Mouse (Mus musculus): ENCODE results near the gene Rlf. TPM values are rescaled to one million over a fixed set of nuclear protein-coding genes. Genes with fewer than 3 reads are reported as not detected.
A peak's percentile ranks its signal among the peaks of the same experiment; 100 is the strongest.
"Not testable (repeated sequence)": the region's sequence is repeated elsewhere in the genome, so short reads cannot be mapped to it uniquely, and the experiment has no call there.

Gene Rlf
- polyA plus RNA-seq, 1 experiment from 2014 or later, result 26.2 TPM

GRCm38 (mm10) chr4:121192306-121192705, 22.6 kb downstream of the Rlf start:
- Histone ChIP-seq H3K4me3 (ENCODE audit: low read length) (no peak overlapping the region), H3K4me2 (replicated peaks; ENCODE audit: low read depth, low read length) (no peak overlapping the region), H3K27me3 (ENCODE audit: control insufficient read depth, insufficient read depth, low read length) (no peaks in the 10 kb centered on the region), H3K9me3 (ENCODE audit: control insufficient read depth, low read length) (no peaks in the 10 kb centered on the region), H3K27ac (ENCODE audit: low read depth, low read length) (no peak overlapping the region), H3K4me1 (ENCODE audit: control insufficient read depth, insufficient read depth, low read length) (no peaks in the 10 kb centered on the region), H3K36me3 (ENCODE audit: control insufficient read depth, insufficient read depth, low read length) (peaks cover 17% of the 10 kb centered on the region; the same call in 1 of the 2 replicates), H3K9ac (ENCODE audit: low read depth, low read length) (no peak overlapping the region)
- ATAC-seq (ENCODE audit: low FRiP score, low TSS enrichment), result no peak
- 95% methylated on average over 2 of the region's 2 CpGs for WGBS

GRCm38 (mm10) chr4:121189341-121189740, 25.5 kb downstream of the Rlf start:
- WGBS, result 84% methylated on average over 3 of the region's 3 CpGs

DNA sequence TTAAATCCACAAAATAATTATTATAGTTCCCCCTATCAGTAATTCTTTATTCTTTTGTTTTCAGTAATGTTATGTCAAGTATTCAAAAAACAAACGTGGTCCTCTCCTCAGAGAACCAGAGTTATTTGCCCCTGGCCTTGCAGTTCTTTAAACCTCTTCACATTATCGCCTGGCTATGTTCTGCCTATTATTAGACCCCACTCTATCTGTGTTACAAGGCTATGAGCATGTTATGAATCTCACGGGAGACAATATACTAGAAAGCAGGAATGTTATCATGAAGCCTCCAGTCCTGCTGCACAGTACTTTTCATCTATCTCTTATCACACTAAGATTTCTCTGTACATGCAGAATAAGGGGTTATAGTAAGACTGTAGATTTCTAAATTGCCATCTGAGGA, 35.2 kb downstream of the Rlf start:
- 92% methylated on average over 3 of the region's 3 CpGs for WGBS
- Histone ChIP-seq H3K4me2 (replicated peaks; ENCODE audit: low read depth, low read length) (no peak overlapping the region), H3K27ac (ENCODE audit: low read depth, low read length) (no peak overlapping the region), H3K9ac (ENCODE audit: low read depth, low read length) (no peak overlapping the region), H3K4me3 (ENCODE audit: low read length) (no peak overlapping the region), H3K27me3 (ENCODE audit: control insufficient read depth, insufficient read depth, low read length) (no peaks in the 10 kb centered on the region), H3K36me3 (ENCODE audit: control insufficient read depth, insufficient read depth, low read length) (peaks cover 22% of the 10 kb centered on the region), H3K4me1 (ENCODE audit: control insufficient read depth, insufficient read depth, low read length) (no peaks in the 10 kb centered on the region), H3K9me3 (ENCODE audit: control insufficient read depth, low read length) (peaks cover 4% of the 10 kb centered on the region; the same call in 1 of the 2 replicates)
- no peak for ATAC-seq (ENCODE audit: low FRiP score, low TSS enrichment)

More at GRCm38 (mm10) chr4:121189341-121189740, 25.5 kb downstream of the Rlf start:
- H3K4me3 ChIP-seq (ENCODE audit: low read length), result no peak overlapping the region
- H3K9ac ChIP-seq (ENCODE audit: low read depth, low read length), result no peak overlapping the region
- H3K36me3 ChIP-seq (ENCODE audit: control insufficient read depth, insufficient read depth, low read length), result peaks cover 29% of the 10 kb centered on the region; the same call in 1 of the 2 replicates
- no peaks in the 10 kb centered on the region for H3K4me1 ChIP-seq (ENCODE audit: control insufficient read depth, insufficient read depth, low read length)
- H3K27ac ChIP-seq (ENCODE audit: low read depth, low read length), result no peak overlapping the region
- H3K4me2 ChIP-seq (replicated peaks; ENCODE audit: low read depth, low read length), result no peak overlapping the region
- no peaks in the 10 kb centered on the region for H3K27me3 ChIP-seq (ENCODE audit: control insufficient read depth, insufficient read depth, low read length)
- no peaks in the 10 kb centered on the region for H3K9me3 ChIP-seq (ENCODE audit: control insufficient read depth, low read length)
- ATAC-seq (ENCODE audit: low FRiP score, low TSS enrichment), result no peak

- no peak for ATAC-seq (ENCODE audit: low FRiP score, low TSS enrichment)
- 95% methylated on average over 2 of the region's 2 CpGs for WGBS
Measured at GRCm38 (mm10) chr4:121167656-121168055, 47.2 kb downstream of the Rlf start.

DNA sequence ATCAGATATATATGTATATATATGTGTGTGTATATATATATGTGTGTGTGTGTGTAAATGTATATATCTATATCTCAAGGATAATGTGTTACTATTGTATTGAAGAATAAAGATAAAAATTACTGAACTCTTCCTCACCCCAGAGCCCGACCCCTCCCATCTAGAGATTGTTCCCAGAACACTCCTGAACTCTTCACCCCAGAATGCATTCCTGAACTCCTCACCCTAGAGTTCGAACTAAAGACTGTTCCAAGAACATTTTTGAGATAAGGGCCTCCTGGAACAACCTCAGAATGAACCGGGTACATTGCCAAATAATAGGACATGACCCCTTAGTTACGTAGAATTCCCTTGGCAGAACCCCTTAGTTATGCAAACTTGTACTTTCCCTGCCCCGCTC, 48.2 kb downstream of the Rlf start:
- H3K9ac ChIP-seq (ENCODE audit: low read depth, low read length); H3K27ac ChIP-seq (ENCODE audit: low read depth, low read length); H3K27me3 ChIP-seq (ENCODE audit: control insufficient read depth, insufficient read depth, low read length); ATAC-seq (ENCODE audit: low FRiP score, low TSS enrichment); H3K4me2 ChIP-seq (replicated peaks; ENCODE audit: low read depth, low read length); H3K9me3 ChIP-seq (ENCODE audit: control insufficient read depth, low read length); H3K4me3 ChIP-seq (ENCODE audit: low read length); H3K4me1 ChIP-seq (ENCODE audit: control insufficient read depth, insufficient read depth, low read length): not testable (repeated sequence)
- 88% methylated on average over 3 of the region's 5 CpGs for WGBS
- peaks cover 63% of the 10 kb centered on the region for H3K36me3 ChIP-seq (ENCODE audit: control insufficient read depth, insufficient read depth, low read length)

More at GRCm38 (mm10) chr4:121167656-121168055, 47.2 kb downstream of the Rlf start:
- Histone ChIP-seq H3K27ac (ENCODE audit: low read depth, low read length) (no peak overlapping the region), H3K9me3 (ENCODE audit: control insufficient read depth, low read length) (peaks cover 3% of the 10 kb centered on the region; the same call in 1 of the 2 replicates), H3K36me3 (ENCODE audit: control insufficient read depth, insufficient read depth, low read length) (peaks cover 60% of the 10 kb centered on the region), H3K4me1 (ENCODE audit: control insufficient read depth, insufficient read depth, low read length) (no peaks in the 10 kb centered on the region), H3K4me3 (ENCODE audit: low read length) (no peak overlapping the region), H3K27me3 (ENCODE audit: control insufficient read depth, insufficient read depth, low read length) (no peaks in the 10 kb centered on the region), H3K9ac (ENCODE audit: low read depth, low read length) (no peak overlapping the region), H3K4me2 (replicated peaks; ENCODE audit: low read depth, low read length) (no peak overlapping the region)

- H3K36me3 ChIP-seq (ENCODE audit: control insufficient read depth, insufficient read depth, low read length), result peaks cover 38% of the 10 kb centered on the region
- WGBS, result 98% methylated on average over 2 of the region's 2 CpGs
- no peak for ATAC-seq (ENCODE audit: low FRiP score, low TSS enrichment)
- H3K4me3 ChIP-seq (ENCODE audit: low read length), result no peak overlapping the region
- H3K27ac ChIP-seq (ENCODE audit: low read depth, low read length), result no peak overlapping the region
- H3K4me2 ChIP-seq (replicated peaks; ENCODE audit: low read depth, low read length), result no peak overlapping the region
- H3K27me3 ChIP-seq (ENCODE audit: control insufficient read depth, insufficient read depth, low read length), result no peaks in the 10 kb centered on the region
- no peaks in the 10 kb centered on the region for H3K9me3 ChIP-seq (ENCODE audit: control insufficient read depth, low read length)
- no peaks in the 10 kb centered on the region for H3K4me1 ChIP-seq (ENCODE audit: control insufficient read depth, insufficient read depth, low read length)
- H3K9ac ChIP-seq (ENCODE audit: low read depth, low read length), result no peak overlapping the region
Measured at GRCm38 (mm10) chr4:121163501-121164030, 51.3 kb downstream of the Rlf start.

- Histone ChIP-seq H3K9me3 (ENCODE audit: control insufficient read depth, low read length) (no peaks in the 10 kb centered on the region), H3K4me2 (replicated peaks; ENCODE audit: low read depth, low read length) (no peak within 1 kb of the TSS)
Measured at GRCm38 (mm10) chr4:121109126-121109525, 105.8 kb downstream of the Rlf start, which contains the start of gene Tmco2. Gene Tmco2 (minus strand): TSS chr4:121109226.

GRCm38 (mm10) chr4:121103304-121103703, 111.6 kb downstream of the Rlf start:
- H3K36me3 ChIP-seq (ENCODE audit: control insufficient read depth, insufficient read depth, low read length), result no peaks in the 10 kb centered on the region
- WGBS, result 89% methylated on average over 4 of the region's 4 CpGs
- no peak overlapping the region for H3K4me2 ChIP-seq (replicated peaks; ENCODE audit: low read depth, low read length)
- no peaks in the 10 kb centered on the region for H3K9me3 ChIP-seq (ENCODE audit: control insufficient read depth, low read length)
- no peak overlapping the region for H3K9ac ChIP-seq (ENCODE audit: low read depth, low read length)
- no peak for ATAC-seq (ENCODE audit: low FRiP score, low TSS enrichment)
- no peak overlapping the region for H3K27ac ChIP-seq (ENCODE audit: low read depth, low read length)
- H3K4me3 ChIP-seq (ENCODE audit: low read length), result no peak overlapping the region
- H3K4me1 ChIP-seq (ENCODE audit: control insufficient read depth, insufficient read depth, low read length), result no peaks in the 10 kb centered on the region
- no peaks in the 10 kb centered on the region for H3K27me3 ChIP-seq (ENCODE audit: control insufficient read depth, insufficient read depth, low read length)

More at GRCm38 (mm10) chr4:121109126-121109525, 105.8 kb downstream of the Rlf start, which contains the start of gene Tmco2:
- Histone ChIP-seq H3K4me3 (ENCODE audit: low read length) (no peak within 1 kb of the TSS), H3K27ac (ENCODE audit: low read depth, low read length) (no peak within 1 kb of the TSS), H3K4me1 (ENCODE audit: control insufficient read depth, insufficient read depth, low read length) (no peaks in the 10 kb centered on the region), H3K36me3 (ENCODE audit: control insufficient read depth, insufficient read depth, low read length) (no peaks in the 10 kb centered on the region), H3K9ac (ENCODE audit: low read depth, low read length) (no peak within 1 kb of the TSS), H3K27me3 (ENCODE audit: control insufficient read depth, insufficient read depth, low read length) (no peaks in the 10 kb centered on the region)
- WGBS, result 94% methylated on average over 2 of the region's 2 CpGs
- ATAC-seq (ENCODE audit: low FRiP score, low TSS enrichment), result no peak

GRCm38 (mm10) chr4:121097650-121098378, 117.1 kb downstream of the Rlf start, which contains the start of gene Zmpste24:
Gene Zmpste24 (minus strand): TSS chr4:121098241.
- Histone ChIP-seq H3K4me1 (ENCODE audit: control insufficient read depth, insufficient read depth, low read length) (peaks cover 4% of the 10 kb centered on the region), H3K36me3 (ENCODE audit: control insufficient read depth, insufficient read depth, low read length) (peaks cover 21% of the 10 kb centered on the region), H3K9me3 (ENCODE audit: control insufficient read depth, low read length) (no peaks in the 10 kb centered on the region), H3K27ac (ENCODE audit: low read depth, low read length) (peak within 1 kb of the TSS; percentile 32; the same call in 1 of the 2 replicates), H3K9ac (ENCODE audit: low read depth, low read length) (peak within 1 kb of the TSS; percentile 73), H3K4me3 (ENCODE audit: low read length) (peak within 1 kb of the TSS; percentile 75), H3K27me3 (ENCODE audit: control insufficient read depth, insufficient read depth, low read length) (no peaks in the 10 kb centered on the region), H3K4me2 (replicated peaks; ENCODE audit: low read depth, low read length) (peak within 1 kb of the TSS; percentile 46)
- ATAC-seq (ENCODE audit: low FRiP score, low TSS enrichment), result peak; percentile 88
- WGBS, result under 1% methylated on average over 39 of the region's 39 CpGs
